Mouse (Mus musculus) liver, adult 2 months (tissue): ENCODE measurements around the gene Pot1a. TPM values are rescaled to one million over a fixed set of nuclear protein-coding genes. Genes with fewer than 3 reads are reported as not detected.

Source experiments
- DNase-seq: peaks from one replicate; pipeline ENCODE4 v3.0.0-alpha.2; 2011; ENCODE audit warnings: low read depth, low spot score; ENCODE audit errors: extremely low read depth
- H3K27ac ChIP-seq: fragments of 200-500 bp; replicated peaks from 2 replicates; pipeline ENCODE4 v1.5.1; 2012; ENCODE audit warnings: low read depth, mild to moderate bottlenecking, control low read depth, inconsistent platforms, low read length; ENCODE audit not compliant: insufficient read depth
- H3K27me3 ChIP-seq: fragments of 200-500 bp; 2 replicates; pipeline ENCODE4 v1.6.1; 2012; ENCODE audit warnings: mild to moderate bottlenecking, moderate library complexity, low read length, inconsistent platforms; ENCODE audit not compliant: control insufficient read depth, insufficient read depth
- H3K36me3 ChIP-seq: fragments of 200-500 bp; 2 replicates; pipeline ENCODE4 v1.6.1; 2012; ENCODE audit warnings: low read length, inconsistent platforms; ENCODE audit not compliant: control insufficient read depth, insufficient read depth
- H3K4me1 ChIP-seq: fragments of 200-500 bp; 2 replicates; pipeline ENCODE4 v1.6.1; 2011; ENCODE audit warnings: low read length; ENCODE audit not compliant: control insufficient read depth, insufficient read depth
- H3K4me3 ChIP-seq: fragments of 200-500 bp; 2 replicates; pipeline ENCODE4 v1.5.1; 2011; ENCODE audit warnings: low read depth, mild to moderate bottlenecking, control low read depth, low read length, moderate library complexity; ENCODE audit not compliant: insufficient read depth
- H3K79me2 ChIP-seq: fragments of 200-500 bp; 2 replicates; pipeline ENCODE4 v1.6.1; 2012; ENCODE audit warnings: inconsistent platforms, mild to moderate bottlenecking, low read length, moderate library complexity; ENCODE audit not compliant: control insufficient read depth, insufficient read depth
- H3K9ac ChIP-seq: fragments of 200-500 bp; 2 replicates; pipeline ENCODE4 v1.6.1; 2012; ENCODE audit warnings: low read depth, mild to moderate bottlenecking, control low read depth, inconsistent platforms, low read length
- CTCF ChIP-seq: fragments of 200-500 bp; IDR thresholded peaks from 2 replicates; pipeline ENCODE4 v1.5.1; 2011; ENCODE audit warnings: low read depth, low read length, control low read depth
- POLR2A ChIP-seq: fragments of 200-500 bp; IDR thresholded peaks from 2 replicates; pipeline ENCODE4 v1.6.1; 2011; ENCODE audit warnings: low read length, control low read depth; ENCODE audit not compliant: insufficient read depth; ENCODE audit errors: extremely low read depth
- WGBS: fragments of 180-500 bp; shearing (Covaris S2); methylation state at CpG from one replicate; pipeline ENCODE4 v1.1.7; 2018; 5-methylcytosine and 5-hydroxymethylcytosine counted together
- polyA plus RNA-seq: library from polyadenylated mRNA; depleted of rRNA; stranded (reverse); fragments of >200 nt; gene quantifications from 2 replicates; pipeline ENCODE4 v1.2.3, GENCODE M21; 2012; rRNA removed
- total RNA-seq: library from RNA; depleted of rRNA; stranded (reverse); fragments of >200 nt; gene quantifications from 2 replicates; pipeline ENCODE4 v1.2.3, GENCODE M21; 2014; rRNA removed

Gene Pot1a
- total and polyA plus RNA-seq, 2 experiments: 1.2 to 9.4 TPM

GRCm38 (mm10) chr6:25710601-25711000 is 98.4 kb downstream of the Pot1a start:
- TF ChIP-seq CTCF: no peak
- no peak for TF ChIP-seq POLR2A

DNA sequence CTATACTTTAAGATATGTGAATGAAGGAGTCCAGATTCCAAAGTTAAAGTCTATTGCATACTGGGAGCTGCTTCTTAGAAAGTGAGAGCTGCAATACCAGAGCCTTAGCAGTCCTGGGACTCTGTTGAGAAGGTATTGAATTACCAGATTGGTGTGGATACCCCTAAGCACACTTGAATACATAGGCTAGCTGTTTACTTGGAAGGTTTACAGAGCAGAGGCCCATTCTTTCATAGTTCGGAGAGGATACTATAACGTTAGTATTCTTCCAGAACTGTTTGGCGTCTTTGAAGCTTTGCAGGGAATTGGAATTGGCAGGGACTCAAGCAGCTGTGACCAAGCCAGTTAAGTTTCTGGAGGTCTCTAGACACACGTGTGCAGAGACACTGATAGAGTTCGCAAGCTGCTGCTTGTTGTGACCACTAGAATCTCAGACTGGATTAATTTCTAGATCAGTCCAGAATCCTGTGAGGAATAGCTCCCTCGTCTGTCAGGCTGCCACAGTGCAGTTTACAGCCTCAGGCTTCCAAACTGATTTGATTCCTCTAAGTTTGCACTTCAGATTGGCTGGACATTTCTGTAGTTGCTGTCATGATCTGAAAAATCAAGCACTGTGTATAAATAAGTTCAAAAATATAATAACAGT is 99.7 kb downstream of the Pot1a start:
- Histone ChIP-seq H3K79me2 (no peaks in the 10 kb centered on the region), H3K4me1 (no peaks in the 10 kb centered on the region), H3K4me3 (no peak overlapping the region), H3K36me3 (no peaks in the 10 kb centered on the region), H3K27me3 (no peaks in the 10 kb centered on the region), H3K9ac (no peak overlapping the region), H3K27ac (no peak overlapping the region)
- DNase-seq: no peak
- WGBS: 42% methylated on average over 6 of the region's 6 CpGs
- TF ChIP-seq POLR2A (no peak), CTCF (no peak)

More at GRCm38 (mm10) chr6:25710601-25711000, 98.4 kb downstream of the Pot1a start:
- no peak for DNase-seq
- 20% methylated on average over 2 of the region's 2 CpGs for WGBS
- H3K79me2 ChIP-seq: no peaks in the 10 kb centered on the region
- no peaks in the 10 kb centered on the region for H3K4me1 ChIP-seq
- H3K27ac ChIP-seq: no peak overlapping the region
- no peaks in the 10 kb centered on the region for H3K27me3 ChIP-seq
- H3K36me3 ChIP-seq: no peaks in the 10 kb centered on the region
- H3K4me3 ChIP-seq: no peak overlapping the region
- H3K9ac ChIP-seq: no peak overlapping the region

DNA sequence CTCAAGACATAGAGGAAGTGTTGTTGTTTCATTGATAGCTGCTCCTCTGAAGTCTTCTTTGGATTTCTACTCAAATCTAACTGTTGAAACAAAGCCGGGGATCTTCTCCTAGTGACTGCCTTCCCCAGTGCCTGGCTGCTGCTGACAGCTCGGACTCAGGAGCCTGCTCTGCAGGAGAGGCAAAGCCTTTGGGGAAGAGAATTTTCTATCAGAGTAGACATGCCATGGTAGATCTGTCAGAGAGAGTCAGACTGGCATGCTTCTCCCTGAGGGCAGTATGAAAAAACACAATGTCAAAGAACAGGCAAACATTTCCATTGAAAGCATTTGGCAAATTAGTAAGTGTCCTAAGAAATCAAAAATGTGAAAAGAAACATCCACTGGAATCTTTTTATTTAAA is 109.1 kb downstream of the Pot1a start:
- H3K27me3 ChIP-seq: no peaks in the 10 kb centered on the region
- DNase-seq: no peak
- H3K79me2 ChIP-seq: no peaks in the 10 kb centered on the region
- no peaks in the 10 kb centered on the region for H3K4me1 ChIP-seq
- no peak for TF ChIP-seq CTCF
- TF ChIP-seq POLR2A: no peak
- WGBS: 32% methylated on average over 2 of the region's 2 CpGs
- no peaks in the 10 kb centered on the region for H3K36me3 ChIP-seq
- H3K4me3 ChIP-seq: no peak overlapping the region
- H3K9ac ChIP-seq: no peak overlapping the region
- H3K27ac ChIP-seq: no peak overlapping the region

Other genes starting within 250 kb of the Pot1a start
- not detected in 2 replicates for gene Gpr37, start 118.5 kb downstream of the Pot1a start, total RNA-seq
- not detected in 2 replicates for gene Gpr37, start 118.5 kb downstream of the Pot1a start, polyA plus RNA-seq